8 mouse cellular contexts compared by ENCODE assay signal in the genomic region with DNA sequence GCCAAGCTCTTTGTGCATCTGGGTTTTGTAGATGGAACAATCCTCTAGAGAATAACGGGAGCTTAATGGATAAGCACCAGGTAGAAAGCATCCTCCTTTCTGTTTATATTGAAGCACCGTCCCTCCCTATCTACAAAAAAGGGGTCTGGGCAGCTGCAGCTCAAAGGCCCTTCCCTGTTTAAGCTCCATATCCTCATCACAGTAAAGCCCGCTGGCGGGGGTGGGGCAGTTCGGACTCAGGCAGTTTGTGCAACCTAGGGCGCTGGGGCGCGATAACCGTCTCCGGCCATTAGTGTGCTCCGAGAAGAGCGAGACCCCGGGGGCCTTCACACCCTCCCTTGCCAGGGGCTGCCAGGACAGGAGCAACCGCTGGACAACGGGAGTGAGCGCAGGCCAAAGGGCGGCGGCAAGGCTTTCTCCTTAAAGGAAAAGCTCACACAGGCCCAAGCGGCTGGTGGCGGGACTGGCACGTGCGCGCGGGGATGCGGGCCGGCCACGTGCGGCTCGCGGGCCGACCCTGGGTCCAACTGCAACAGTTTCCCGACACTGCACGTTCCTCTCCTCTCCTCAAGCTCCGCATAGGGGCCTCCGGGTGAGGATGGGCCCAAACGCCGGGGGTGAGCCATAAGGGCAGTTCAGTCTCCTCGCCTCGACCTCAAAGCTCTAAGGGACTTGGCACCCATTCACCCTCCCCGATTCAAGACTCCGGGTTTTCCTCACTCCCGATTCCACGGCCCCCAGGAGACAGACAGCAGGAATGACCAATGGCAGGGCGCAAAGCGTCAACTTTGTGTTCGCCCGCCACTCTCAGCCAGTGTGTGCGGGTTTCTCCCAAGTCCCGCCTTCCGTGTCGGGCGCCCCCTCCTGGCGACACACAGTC. TPM values are rescaled to one million over a fixed set of nuclear protein-coding genes. Genes with fewer than 3 reads are reported as not detected.
A peak's percentile ranks its signal among the peaks of the same experiment; 100 is the strongest.
DNase-seq lines count a peak whose midpoint lies in the region; ATAC-seq and TF ChIP-seq lines count a peak whose summit lies in the region.

No protein-coding gene starts in this region.

- H3K9me3 ChIP-seq in hindbrain, embryonic 13.5 days = no peaks in the 10 kb centered on the region

- H3K36me3 ChIP-seq in hindbrain, embryonic 13.5 days = peaks cover 12% of the 10 kb centered on the region

- H3K27ac ChIP-seq in hindbrain, embryonic 13.5 days = peak overlapping the region; percentile 100

- POLR2A ChIA-PET in Patski (lab: Charles Lee) = interaction anchor here (0.9 to 3.4 kb wide), 7 partner anchors 10 to 91 kb away, joined by 3 to 16 read pairs (median 9); no protein-coding TSS in a partner anchor

- H3K4me3 ChIP-seq in hindbrain, embryonic 13.5 days = peak overlapping the region; percentile 99

- in situ Hi-C loops in Patski (cut with MboI; ENCODE audit: low pct_unique_long_range_greater_than_20kb) = no loop called here

- CTCF ChIA-PET in Patski (lab: Charles Lee) = interaction anchor here (0.6 to 13.4 kb wide), 5 partner anchors 17 to 85 kb away, joined by 3 to 307 read pairs (median 7); no protein-coding TSS in a partner anchor

- no peaks in the 10 kb centered on the region for H3K27me3 ChIP-seq in Patski
- H3K27me3 ChIP-seq in hindbrain, embryonic 13.5 days = no peaks in the 10 kb centered on the region

- H3K9ac ChIP-seq in hindbrain, embryonic 13.5 days = peak overlapping the region; percentile 86

- ATAC-seq in Patski = peak; percentile 36
- ATAC-seq in hindbrain, embryonic 13.5 days (ENCODE audit: low FRiP score) = peak; percentile 76

- H3K4me2 ChIP-seq in hindbrain, embryonic 13.5 days = peak overlapping the region; percentile 80

- 1% methylated on average over 53 of the region's 53 CpGs for WGBS in hindbrain, embryonic 13.5 days

- TF ChIP-seq CTCF in Patski (IDR thresholded peaks at IDR 0.05) = no peak

- peak; percentile 96 for DNase-seq in Patski (ENCODE audit: low read depth, low spot score)
- peak; percentile 100 for DNase-seq in cerebellum, postnatal 14 days
- peak; percentile 99 to 100 for DNase-seq in frontal cortex, postnatal 14 days (ENCODE audit: low spot score in 2 of 2)
- DNase-seq in layer of hippocampus, postnatal 25 days (ENCODE audit: extremely low spot score in 1 of 2, low spot score in 1 of 2) = peak; percentile 99 to 100
- DNase-seq in lung, postnatal 25 days (ENCODE audit: low spot score) = peak; percentile 99
- DNase-seq in retina, postnatal 1 day = peak; percentile 100
- DNase-seq in urinary bladder, adult 18-20 months (ENCODE audit: low spot score in 2 of 2) = peak; percentile 99

- peaks cover 36% of the 10 kb centered on the region for H3K4me1 ChIP-seq in hindbrain, embryonic 13.5 days (replicated peaks)

RNA-seq across cellular contexts. Expression of a gene that starts 1.7 kb away (rescaled TPM):
- 2,326 TPM for polyA plus RNA-seq in Patski (2021)
- polyA plus RNA-seq in hindbrain, embryonic 13.5 days (2015; fragmentation: Nextera tagmentation; extraction: Ambion mirVana) = 2,123 and 2,193 TPM in 2 replicates
- 100 to 1,000 TPM; 508 to 527 TPM for total RNA-seq in layer of hippocampus, postnatal 25 days (2021)

RNA-seq across cellular contexts. Expression of a gene that starts 57.6 kb away (rescaled TPM):
- polyA plus RNA-seq in Patski (2021) = 59.7 TPM
- 92.7 and 97.5 TPM in 2 replicates for polyA plus RNA-seq in hindbrain, embryonic 13.5 days (2015; fragmentation: Nextera tagmentation; extraction: Ambion mirVana)
- total RNA-seq in layer of hippocampus, postnatal 25 days (2021) = 10 to 100 TPM; 55.4 to 61.0 TPM

RNA-seq across cellular contexts. Expression of a gene that starts 57.8 kb away (rescaled TPM):
- polyA plus RNA-seq in Patski (2021) = 23.1 TPM
- 62.8 and 65.0 TPM in 2 replicates for polyA plus RNA-seq in hindbrain, embryonic 13.5 days (2015; fragmentation: Nextera tagmentation; extraction: Ambion mirVana)
- total RNA-seq in layer of hippocampus, postnatal 25 days (2021) = 10 to 100 TPM; 21.6 to 25.0 TPM

Comparison
In these comparisons a context has a peak if more than half of its experiments do, and no peak if none do; other contexts are left out.
1. Peak in every context shown above with its lines: DNase-seq, ATAC-seq, H3K4me3 ChIP-seq and H3K27ac ChIP-seq.